Mouse (Mus musculus) right cerebral cortex, postnatal 36 days (tissue): ENCODE results near the gene Tceal5.

Experiments
- DNase-seq, 2 experiments: peaks; one replicate each; pipeline ENCODE4 v3.0.0; 2022; ENCODE audit warnings: low spot score in 2 of 2, mixed read lengths in 1 of 2

The Tceal5 gene

DNA sequence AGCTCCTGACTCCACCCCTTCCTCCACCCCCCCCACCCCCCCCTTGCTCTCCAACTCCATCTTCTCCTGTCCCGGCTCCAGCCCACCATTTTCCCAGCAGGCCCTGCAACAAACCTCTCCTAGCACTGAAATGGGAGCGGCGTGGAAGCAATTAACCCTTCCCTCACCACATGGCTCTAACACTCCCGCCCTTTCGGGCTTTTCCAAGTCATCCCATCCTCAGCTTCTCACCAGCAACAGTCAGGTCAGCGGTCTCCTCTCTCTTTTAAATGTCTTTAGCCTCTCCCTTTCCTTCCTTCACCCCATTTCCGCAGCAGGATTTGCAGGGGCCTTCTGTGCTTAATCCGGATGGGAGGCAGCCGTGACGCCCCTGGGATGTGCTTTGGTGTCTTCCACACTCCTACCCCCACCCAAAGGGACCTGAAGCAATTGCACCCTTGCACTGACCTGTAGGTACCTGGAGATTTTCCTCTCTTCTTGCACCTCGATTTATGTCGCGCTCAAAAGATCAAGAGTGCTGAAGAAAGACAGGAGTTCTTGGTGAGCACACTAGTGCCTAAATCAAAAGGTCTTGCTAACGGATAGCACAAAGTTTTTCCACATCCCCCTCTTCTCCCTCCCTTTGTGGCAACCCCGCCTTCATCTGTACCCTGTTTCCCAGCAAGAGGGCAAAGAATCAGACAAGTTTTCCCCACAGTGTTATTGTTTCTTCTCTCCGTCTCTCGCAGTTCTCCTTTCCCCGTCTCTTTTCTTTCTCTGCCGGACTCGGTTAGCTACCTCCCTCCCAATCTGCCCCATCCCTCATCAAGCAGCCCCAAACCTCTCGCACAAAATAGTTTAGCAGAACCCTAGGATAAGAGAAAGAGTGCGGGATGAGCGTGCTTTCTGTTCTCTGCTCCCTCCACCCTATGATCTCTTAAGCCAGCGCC lies 32.2 kb downstream of the Tceal5 start:
- DNase-seq: peak; percentile 42 to 44

- DNase-seq: no peak
Observed at GRCm38 (mm10) chrX:136170625-136171024, 33.1 kb downstream of the Tceal5 start.
